Mouse (Mus musculus): ENCODE data around the gene Gm16434. TPM values are rescaled to one million over a fixed set of nuclear protein-coding genes. Genes with fewer than 3 reads are reported as not detected.

The Gm16434 gene
- polyA plus RNA-seq (2012; rRNA removed): not detected in 2 replicates

DNA sequence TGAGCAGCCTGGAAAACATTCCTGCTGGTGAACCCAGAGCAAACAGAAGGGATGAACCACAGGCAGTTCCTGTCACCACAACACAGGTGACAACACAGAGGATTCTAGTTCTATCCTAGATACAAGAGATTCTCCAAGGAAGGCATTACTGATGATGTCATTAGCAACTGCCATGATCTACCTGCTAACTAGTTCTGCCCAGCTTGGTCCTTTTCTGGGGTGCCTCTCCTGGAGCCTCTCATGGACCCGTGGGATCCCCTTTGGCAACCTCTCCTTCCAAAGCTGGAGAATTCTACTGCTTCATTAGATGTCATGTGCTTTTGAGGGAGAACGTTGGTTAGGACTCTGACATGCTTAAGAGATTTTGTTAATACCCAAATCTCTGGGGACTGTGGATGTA is at the start of gene Gm16434:
Gm16434 (minus strand) TSS at position 101 of the 400 bp plus-strand sequence.

GRCm38 (mm10) chr14:7174483-7174971 is 19.8 kb downstream of the Gm16434 start, which contains the start of gene Gm3512:
Gm3512 (minus strand) TSS chr14:7174533.

Other genes starting within 250 kb of the Gm16434 start
- not detected in 2 replicates for gene Gm6356, start 220.7 kb downstream of the Gm16434 start, polyA plus RNA-seq (2012; rRNA removed)
- 0.03 TPM in 2 replicates for gene Gm10406, start 167.1 kb downstream of the Gm16434 start, polyA plus RNA-seq (2012; rRNA removed)
- not detected in 2 replicates for gene Gm3685, start 149.6 kb downstream of the Gm16434 start, polyA plus RNA-seq (2012; rRNA removed)
- 0.02 and 0.09 TPM in 2 replicates for gene Gm3696, start 93.9 kb downstream of the Gm16434 start, polyA plus RNA-seq (2012; rRNA removed)
- gene Gm6676, start 69.1 kb downstream of the Gm16434 start, polyA plus RNA-seq (2012; rRNA removed): not detected in 2 replicates
- 0.10 and 0.15 TPM in 2 replicates for gene Gm3512, start 20.0 kb downstream of the Gm16434 start, polyA plus RNA-seq (2012; rRNA removed)
- gene Gm3727, start 70.2 kb upstream of the Gm16434 start, polyA plus RNA-seq (2012; rRNA removed): not detected in 2 replicates
- gene Gm3739, start 120.5 kb upstream of the Gm16434 start, polyA plus RNA-seq (2012; rRNA removed): 0.02 and 0.05 TPM in 2 replicates
- gene Gm5797, start 137.9 kb upstream of the Gm16434 start, polyA plus RNA-seq (2012; rRNA removed): not detected in 2 replicates
- not detected in 2 replicates for gene Gm8374, start 170.6 kb upstream of the Gm16434 start, polyA plus RNA-seq (2012; rRNA removed)

All from liver, embryonic 14 days (tissue).